Mouse (Mus musculus) heart, embryonic 10.5 days (tissue): ENCODE data around the gene Abcc2. TPM values are rescaled to one million over a fixed set of nuclear protein-coding genes. Genes with fewer than 3 reads are reported as not detected.

ENCODE experiments used
- DNase-seq: peaks from one replicate; pipeline ENCODE4 v3.0.0-alpha.2; 2017; ENCODE audit warnings: low spot score
- H3K27ac ChIP-seq: fragments of 300-500 bp; sonication (generic); 2 replicates; pipeline ENCODE4 v1.5.1; 2016; ENCODE audit warnings: mild to moderate bottlenecking
- H3K27me3 ChIP-seq: fragments of 300-500 bp; sonication (generic); 2 replicates; pipeline ENCODE4 v1.6.1; 2016; ENCODE audit warnings: mild to moderate bottlenecking; ENCODE audit not compliant: poor library complexity, insufficient read depth, severe bottlenecking
- H3K36me3 ChIP-seq: fragments of 300-500 bp; sonication (generic); 2 replicates; pipeline ENCODE4 v1.6.1; 2016; ENCODE audit warnings: mild to moderate bottlenecking, moderate library complexity
- H3K4me1 ChIP-seq: fragments of 300-500 bp; sonication (generic); 2 replicates; pipeline ENCODE4 v1.6.1; 2016; ENCODE audit warnings: mild to moderate bottlenecking
- H3K4me3 ChIP-seq: fragments of 300-500 bp; sonication (generic); 2 replicates; pipeline ENCODE4 v1.5.1; 2016; ENCODE audit warnings: mild to moderate bottlenecking, moderate library complexity
- H3K9me3 ChIP-seq: fragments of 300-500 bp; sonication (generic); 2 replicates; pipeline ENCODE4 v1.6.1; 2016; ENCODE audit warnings: mild to moderate bottlenecking, moderate library complexity
- WGBS: fragments of 180-500 bp; shearing (Covaris S2); methylation state at CpG from one replicate; pipeline ENCODE4 v1.1.7; 2016; 5-methylcytosine and 5-hydroxymethylcytosine counted together
- polyA plus RNA-seq: library from polyadenylated mRNA; unstranded; fragments of >200 nt; fragmentation: Nextera tagmentation; extraction: Ambion mirVana; gene quantifications from 2 replicates; pipeline ENCODE4 v1.2.1, GENCODE M21; 2016

Gene Abcc2
- polyA plus RNA-seq, 1 experiment from 2014 or later, result 0.31 TPM

- no peak overlapping the region for H3K4me3 ChIP-seq
- DNase-seq, result no peak
- H3K27ac ChIP-seq, result no peak overlapping the region
- no peaks in the 10 kb centered on the region for H3K36me3 ChIP-seq
- H3K27me3 ChIP-seq, result no peaks in the 10 kb centered on the region
- 83% methylated on average over 4 of the region's 4 CpGs for WGBS
- H3K9me3 ChIP-seq, result no peaks in the 10 kb centered on the region
- H3K4me1 ChIP-seq, result no peaks in the 10 kb centered on the region
Observed at GRCm38 (mm10) chr19:43792537-43792936, 10.5 kb downstream of the Abcc2 start.

- Histone ChIP-seq H3K4me3 (no peak overlapping the region), H3K36me3 (no peaks in the 10 kb centered on the region), H3K4me1 (no peaks in the 10 kb centered on the region), H3K27me3 (no peaks in the 10 kb centered on the region), H3K27ac (no peak overlapping the region), H3K9me3 (no peaks in the 10 kb centered on the region)
- DNase-seq, result no peak
- 81% methylated on average over 1 of the region's 1 CpGs for WGBS
Observed at GRCm38 (mm10) chr19:43793951-43794350, 12.0 kb downstream of the Abcc2 start.

- no peaks in the 10 kb centered on the region for H3K36me3 ChIP-seq
- WGBS, result 76% methylated on average over 8 of the region's 8 CpGs
- no peaks in the 10 kb centered on the region for H3K4me1 ChIP-seq
- no peaks in the 10 kb centered on the region for H3K9me3 ChIP-seq
- no peak overlapping the region for H3K27ac ChIP-seq
- no peaks in the 10 kb centered on the region; the same call in 1 of the 2 replicates for H3K27me3 ChIP-seq
- DNase-seq, result no peak
- H3K4me3 ChIP-seq, result no peak overlapping the region
Observed at GRCm38 (mm10) chr19:43795511-43795910, 13.5 kb downstream of the Abcc2 start.

GRCm38 (mm10) chr19:43797216-43797615, 15.2 kb downstream of the Abcc2 start:
- Histone ChIP-seq H3K4me1 (no peaks in the 10 kb centered on the region), H3K9me3 (no peaks in the 10 kb centered on the region), H3K36me3 (no peaks in the 10 kb centered on the region), H3K4me3 (no peak overlapping the region), H3K27me3 (peaks cover 7% of the 10 kb centered on the region; the same call in 1 of the 2 replicates), H3K27ac (no peak overlapping the region)
- 73% methylated on average over 5 of the region's 5 CpGs for WGBS
- no peak for DNase-seq

DNA sequence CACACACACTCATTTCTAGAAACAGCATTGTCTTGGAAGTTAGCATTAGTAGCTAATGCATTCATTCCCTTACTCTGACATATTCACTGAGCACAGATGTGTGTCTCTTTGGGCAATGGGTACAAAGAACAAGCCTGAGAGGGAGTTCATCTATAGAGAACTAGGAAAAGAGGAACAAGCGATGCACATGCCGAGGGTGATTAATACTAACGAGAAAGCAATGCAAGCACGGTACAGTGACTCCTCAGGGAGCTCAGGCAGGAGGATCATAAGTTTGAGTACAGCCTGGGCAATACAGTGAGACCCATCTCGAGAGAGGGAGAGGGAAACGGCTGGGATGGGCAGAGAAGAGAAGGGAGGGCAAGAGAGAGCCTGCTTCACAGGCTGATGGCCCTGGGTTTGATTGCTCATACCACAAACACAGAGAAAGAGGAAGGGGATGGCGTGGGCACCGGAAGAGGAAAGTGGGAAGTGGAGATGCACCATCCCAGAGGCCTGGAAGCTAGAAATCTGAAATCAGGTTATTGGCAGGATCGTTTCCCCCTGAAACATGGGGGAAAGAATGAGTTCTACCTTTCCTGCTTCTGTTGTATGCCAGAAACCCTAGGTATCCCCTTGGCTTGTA, 19.5 kb downstream of the Abcc2 start:
- 69% methylated on average over 9 of the region's 9 CpGs for WGBS
- DNase-seq, result no peak
- H3K4me3 ChIP-seq, result no peak overlapping the region

GRCm38 (mm10) chr19:43803866-43804265, 21.9 kb downstream of the Abcc2 start:
- H3K27ac ChIP-seq, result no peak overlapping the region
- whole genome bisulfite sequencing, result 83% methylated on average over 10 of the region's 10 CpGs
- H3K36me3 ChIP-seq, result no peaks in the 10 kb centered on the region
- no peaks in the 10 kb centered on the region for H3K9me3 ChIP-seq
- H3K4me3 ChIP-seq, result no peak overlapping the region
- H3K4me1 ChIP-seq, result no peaks in the 10 kb centered on the region
- peaks cover 7% of the 10 kb centered on the region; the same call in 1 of the 2 replicates for H3K27me3 ChIP-seq
- no peak for DNase-seq

More for the DNA sequence above, 19.5 kb downstream of the Abcc2 start:
- Histone ChIP-seq H3K36me3 (no peaks in the 10 kb centered on the region), H3K9me3 (no peaks in the 10 kb centered on the region), H3K27me3 (peaks cover 7% of the 10 kb centered on the region; the same call in 1 of the 2 replicates), H3K27ac (no peak overlapping the region), H3K4me1 (no peaks in the 10 kb centered on the region)

GRCm38 (mm10) chr19:43809331-43809730, 27.3 kb downstream of the Abcc2 start:
- H3K4me3 ChIP-seq, result no peak overlapping the region
- no peak for DNase-seq
- H3K27ac ChIP-seq, result no peak overlapping the region
- no peaks in the 10 kb centered on the region for H3K36me3 ChIP-seq
- 37% methylated on average over 4 of the region's 4 CpGs for WGBS
- 0 out of 2 replicates have a peak, but pooled peaks cover 3% of the 10 kb centered on the region for H3K4me1 ChIP-seq
- no peaks in the 10 kb centered on the region for H3K9me3 ChIP-seq
- H3K27me3 ChIP-seq, result no peaks in the 10 kb centered on the region

- DNase-seq, result no peak
- Histone ChIP-seq H3K36me3 (no peaks in the 10 kb centered on the region), H3K27me3 (no peaks in the 10 kb centered on the region), H3K27ac (no peak overlapping the region), H3K4me1 (peaks cover 4% of the 10 kb centered on the region; the same call in 1 of the 2 replicates), H3K9me3 (no peaks in the 10 kb centered on the region), H3K4me3 (no peak overlapping the region)
- WGBS, result 89% methylated on average over 4 of the region's 4 CpGs
Observed at GRCm38 (mm10) chr19:43811419-43811818, 29.4 kb downstream of the Abcc2 start.

DNA sequence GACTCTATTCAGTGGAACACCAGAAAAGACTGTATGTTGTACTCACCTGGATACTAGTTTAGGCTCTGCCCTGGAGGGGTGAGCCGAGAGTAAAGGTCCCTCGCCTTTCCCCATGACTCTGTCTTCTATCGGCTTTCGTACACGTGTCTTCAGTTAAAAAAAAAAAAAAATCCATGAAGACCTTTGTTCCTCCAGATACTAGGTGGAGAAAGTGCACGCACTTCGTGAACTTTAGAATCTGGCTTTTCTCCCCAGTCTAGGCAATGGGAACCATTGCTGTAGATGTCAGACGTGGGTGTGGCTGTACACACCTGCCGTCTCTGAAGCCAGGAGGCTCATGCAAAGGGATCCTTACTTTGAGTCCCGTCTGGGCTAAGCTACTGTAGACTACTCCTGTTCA, 31.3 kb downstream of the Abcc2 start:
- H3K36me3 ChIP-seq, result no peaks in the 10 kb centered on the region
- no peak for DNase-seq
- H3K27me3 ChIP-seq, result no peaks in the 10 kb centered on the region
- H3K4me3 ChIP-seq, result no peak overlapping the region
- H3K9me3 ChIP-seq, result no peaks in the 10 kb centered on the region
- WGBS, result 83% methylated on average over 10 of the region's 10 CpGs
- no peak overlapping the region for H3K27ac ChIP-seq
- H3K4me1 ChIP-seq, result peaks cover 9% of the 10 kb centered on the region; the same call in 1 of the 2 replicates

- peaks cover 6% of the 10 kb centered on the region; the same call in 1 of the 2 replicates for H3K4me1 ChIP-seq
- no peaks in the 10 kb centered on the region for H3K9me3 ChIP-seq
- no peaks in the 10 kb centered on the region for H3K36me3 ChIP-seq
- H3K27me3 ChIP-seq, result no peaks in the 10 kb centered on the region
- no peak for DNase-seq
- H3K27ac ChIP-seq, result no peak overlapping the region
- H3K4me3 ChIP-seq, result no peak overlapping the region
- WGBS, result 71% methylated on average over 14 of the region's 14 CpGs
Observed at GRCm38 (mm10) chr19:43815661-43816414, 33.8 kb downstream of the Abcc2 start.

- DNase-seq, result no peak
- Histone ChIP-seq H3K27me3 (no peaks in the 10 kb centered on the region), H3K4me3 (no peak overlapping the region), H3K36me3 (no peaks in the 10 kb centered on the region), H3K27ac (no peak overlapping the region), H3K4me1 (no peaks in the 10 kb centered on the region), H3K9me3 (no peaks in the 10 kb centered on the region)
- 77% methylated on average over 8 of the region's 8 CpGs for WGBS
Observed at GRCm38 (mm10) chr19:43826855-43827254, 44.9 kb downstream of the Abcc2 start.

GRCm38 (mm10) chr19:43832425-43833069, 50.6 kb downstream of the Abcc2 start:
- Histone ChIP-seq H3K4me1 (no peaks in the 10 kb centered on the region), H3K27me3 (no peaks in the 10 kb centered on the region), H3K4me3 (no peak overlapping the region), H3K27ac (no peak overlapping the region), H3K9me3 (no peaks in the 10 kb centered on the region), H3K36me3 (no peaks in the 10 kb centered on the region)
- DNase-seq, result no peak
- 35% methylated on average over 21 of the region's 21 CpGs for WGBS

DNA sequence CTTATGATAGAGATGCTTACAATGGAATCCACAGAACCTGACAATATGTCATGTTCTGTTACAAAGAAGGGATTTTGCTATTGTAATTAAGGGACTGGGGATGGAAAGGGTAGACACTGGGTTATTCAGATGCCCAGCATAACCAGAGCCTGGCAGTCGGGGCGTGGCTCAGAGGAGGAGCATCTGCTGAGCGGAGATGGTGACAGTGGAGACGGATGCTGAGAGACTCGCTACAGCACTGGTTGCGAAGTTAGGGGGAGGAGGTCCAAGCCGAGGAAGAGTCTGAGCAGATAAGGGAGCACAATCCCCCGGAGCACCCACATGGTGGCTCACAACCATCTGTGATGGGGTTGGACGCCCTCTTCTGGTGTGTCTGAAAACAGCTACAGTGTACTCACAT, 61.2 kb downstream of the Abcc2 start:
- no peaks in the 10 kb centered on the region for H3K27me3 ChIP-seq
- WGBS, result 75% methylated on average over 9 of the region's 9 CpGs

More for the DNA sequence above, 61.2 kb downstream of the Abcc2 start:
- DNase-seq, result no peak
- Histone ChIP-seq H3K4me3 (no peak overlapping the region), H3K9me3 (no peaks in the 10 kb centered on the region), H3K4me1 (no peaks in the 10 kb centered on the region), H3K27ac (no peak overlapping the region), H3K36me3 (peaks cover 30% of the 10 kb centered on the region)
